Mouse (Mus musculus) common myeloid progenitor, adult 5-6 weeks (primary cell): ENCODE data around the gene Gm12216. TPM values are rescaled to one million over a fixed set of nuclear protein-coding genes. Genes with fewer than 3 reads are reported as not detected.

Experiments used
- ATAC-seq: replicated peaks from 2 replicates; pipeline ENCODE4 v1.8.0; 2016; ENCODE audit warnings: low read depth, mild to moderate bottlenecking, moderate TSS enrichment, inconsistent platforms; ENCODE audit not compliant: poor library complexity, severe bottlenecking
- total RNA-seq: library from RNA; stranded (forward); fragments of 200-1000, 187-1606 nt; gene quantifications from 2 replicates; pipeline ENCODE4 v1.2.3, GENCODE M21; 2017

Gm12216 gene
- total RNA-seq, 1 experiment from 2014 or later, result 4.5 TPM

DNA sequence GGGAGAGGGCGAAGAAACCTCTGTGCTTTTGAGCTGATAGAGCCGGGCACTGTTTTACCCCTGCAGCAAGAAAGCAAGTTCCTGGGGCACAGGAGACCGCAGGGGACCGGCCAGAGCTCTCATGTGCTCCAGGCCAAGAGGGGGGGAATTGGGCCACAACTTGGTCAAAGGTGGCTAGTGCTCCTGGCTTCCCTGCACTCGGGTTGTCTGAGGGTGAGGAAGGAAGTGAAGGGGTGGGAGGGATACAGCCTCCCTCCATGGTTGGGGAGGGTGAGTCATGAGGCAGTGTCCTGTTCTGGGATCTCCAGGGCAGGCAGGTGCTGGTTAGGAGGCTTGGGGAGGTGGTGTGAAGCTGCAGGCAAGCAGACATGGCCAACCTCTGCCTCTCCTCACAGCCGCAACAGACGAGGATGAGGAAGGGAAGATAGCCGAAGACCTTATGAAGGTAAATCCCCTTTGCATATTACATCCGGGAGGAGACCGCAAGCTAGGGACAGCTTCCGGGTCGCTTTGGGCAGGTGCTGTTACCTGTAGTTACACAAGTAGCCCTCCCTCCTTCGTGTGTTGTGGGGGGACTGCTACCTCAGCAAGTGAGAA lies 84.3 kb downstream of the Gm12216 start:
- ATAC-seq, result no peak

DNA sequence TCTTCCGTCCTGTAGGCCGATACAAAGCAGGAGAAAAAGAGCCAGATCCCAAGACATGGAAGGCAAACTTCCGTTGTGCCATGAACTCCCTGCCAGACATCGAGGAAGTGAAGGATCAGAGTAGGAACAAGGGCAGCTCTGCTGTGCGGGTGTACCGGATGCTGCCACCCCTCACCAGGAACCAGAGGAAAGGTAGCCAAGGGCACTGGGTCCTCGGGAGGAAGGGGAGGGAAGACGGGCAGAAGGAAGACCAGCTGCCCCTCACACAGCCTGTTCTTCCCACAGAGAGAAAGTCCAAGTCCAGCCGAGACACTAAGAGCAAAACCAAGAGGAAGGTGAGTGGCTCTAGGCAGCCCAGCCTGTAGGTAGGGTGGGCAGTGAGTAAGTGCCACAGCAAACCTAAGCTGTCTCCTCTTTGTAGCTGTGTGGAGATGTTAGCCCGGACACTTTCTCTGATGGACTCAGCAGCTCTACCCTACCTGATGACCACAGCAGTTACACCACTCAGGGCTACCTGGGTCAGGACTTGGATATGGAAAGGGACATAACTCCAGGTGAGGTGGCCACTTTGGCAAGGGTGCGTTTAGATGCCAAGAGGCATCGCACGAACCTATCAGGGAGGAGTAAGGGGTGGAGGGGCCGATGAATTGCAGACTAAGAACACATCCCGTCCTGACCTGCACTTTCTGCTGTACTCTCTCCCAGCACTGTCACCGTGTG lies 85.3 kb downstream of the Gm12216 start:
- no peak for ATAC-seq

DNA sequence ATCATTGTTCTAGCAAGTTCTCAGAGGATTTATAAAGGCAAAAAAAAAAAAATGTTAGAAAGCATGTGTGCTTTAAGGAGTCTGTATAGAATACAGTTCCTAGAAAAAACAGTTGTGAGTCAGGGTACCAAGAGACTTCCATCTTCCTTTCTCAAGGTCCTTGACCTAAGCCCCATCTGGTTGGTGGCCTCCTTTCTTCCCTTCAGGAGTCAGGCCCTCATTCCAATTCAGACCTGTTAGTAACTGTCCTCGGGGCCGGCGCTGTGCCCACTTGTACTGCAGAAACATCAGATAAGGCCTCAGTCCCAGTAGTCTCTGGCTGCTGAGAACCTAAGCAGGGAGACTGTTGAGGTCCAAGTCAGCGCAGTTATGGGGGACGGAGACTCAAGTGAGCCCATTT lies 86.0 kb downstream of the Gm12216 start, which contains the start of gene Gm17334:
Gene Gm17334, minus strand, starts transcription at position 101 of the 400 bp plus-strand sequence.
- no peak for ATAC-seq

DNA sequence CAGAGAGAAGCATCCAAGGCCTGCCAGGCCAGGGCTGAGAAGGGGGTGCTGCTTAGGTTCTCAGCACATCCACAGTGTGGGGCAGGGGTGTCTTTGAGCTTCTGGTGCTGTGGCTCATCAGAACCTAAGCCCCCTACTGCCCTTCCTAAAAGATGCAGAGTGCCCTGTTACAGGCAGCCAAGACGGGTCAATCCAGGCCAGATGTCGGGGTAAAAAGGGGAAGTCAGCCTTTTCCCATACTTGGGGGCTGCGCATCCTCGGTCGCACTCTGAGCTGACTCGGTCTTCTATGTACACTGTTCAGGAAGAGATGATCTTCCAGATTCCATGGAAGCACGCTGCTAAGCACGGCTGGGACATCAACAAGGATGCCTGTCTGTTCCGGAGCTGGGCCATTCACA lies 86.5 kb downstream of the Gm12216 start:
- peak; percentile 34; the same call in 1 of the 2 replicates for ATAC-seq

DNA sequence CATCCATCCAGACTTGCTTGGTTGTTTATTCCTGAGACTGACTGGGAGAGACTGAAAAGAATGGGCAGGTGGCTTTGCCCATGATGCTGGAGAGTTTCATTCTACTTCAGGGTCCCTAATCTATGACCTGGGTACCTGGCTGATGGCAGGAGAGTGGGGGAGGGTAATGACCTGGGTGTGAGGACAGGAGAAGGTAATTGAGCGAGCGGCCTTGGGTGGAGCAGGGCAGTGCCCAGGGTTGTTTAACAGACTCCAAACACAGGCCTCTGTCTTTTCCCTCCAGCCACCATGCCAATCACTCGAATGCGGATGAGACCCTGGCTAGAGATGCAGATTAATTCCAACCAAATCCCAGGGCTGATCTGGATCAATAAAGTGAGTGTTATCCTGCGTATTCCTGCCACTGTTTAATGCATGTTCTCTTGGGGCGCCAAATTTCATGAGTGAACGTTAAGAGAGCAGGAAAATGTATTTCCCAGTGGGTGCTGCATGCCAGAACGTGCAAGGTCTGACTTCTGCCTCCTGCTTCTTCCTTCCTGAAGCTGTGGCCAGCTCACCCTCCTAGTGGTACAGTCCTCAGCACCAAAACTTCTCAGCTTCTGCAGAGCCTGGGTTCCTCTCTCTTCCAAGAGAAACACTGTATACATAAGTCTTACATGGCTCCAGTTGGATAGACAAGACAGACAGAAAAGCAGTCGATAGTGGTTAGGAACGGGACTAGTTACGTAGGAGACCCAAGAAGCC lies 87.9 kb downstream of the Gm12216 start:
- ATAC-seq, result no peak

DNA sequence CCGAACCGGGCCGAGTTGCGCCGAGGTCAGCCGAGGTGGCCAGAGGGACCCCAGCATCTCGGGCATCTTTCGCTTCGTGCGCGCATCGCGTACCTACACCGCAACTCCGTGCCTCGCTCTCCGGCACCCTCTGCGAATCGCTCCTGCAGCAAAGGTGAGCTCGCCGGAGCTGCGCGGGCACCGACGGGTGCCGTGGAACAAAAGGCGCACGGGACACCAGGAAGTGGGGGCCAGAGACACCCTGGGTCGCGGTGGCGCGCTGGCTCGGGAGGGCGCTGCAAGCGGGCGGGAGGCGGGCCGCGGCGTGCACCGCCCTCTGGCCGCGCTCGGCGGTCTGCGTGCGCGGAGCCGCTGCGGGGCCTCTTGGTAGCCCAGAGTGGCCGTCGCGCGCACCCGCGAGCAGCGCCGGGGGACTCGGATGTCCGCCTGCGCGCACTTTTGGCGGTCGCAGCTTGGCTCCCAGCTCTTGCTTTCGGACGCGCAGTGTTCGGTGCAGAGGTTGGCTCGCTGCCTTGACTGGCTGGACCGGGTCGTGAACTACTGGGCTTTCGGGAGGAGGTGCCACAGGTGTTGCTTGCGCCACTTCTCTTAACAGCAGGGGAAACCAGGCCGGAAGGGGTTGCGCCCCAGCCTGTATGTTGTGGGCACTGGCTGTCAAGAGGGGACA lies 88.8 kb downstream of the Gm12216 start:
- ATAC-seq, result peak; percentile 34

DNA sequence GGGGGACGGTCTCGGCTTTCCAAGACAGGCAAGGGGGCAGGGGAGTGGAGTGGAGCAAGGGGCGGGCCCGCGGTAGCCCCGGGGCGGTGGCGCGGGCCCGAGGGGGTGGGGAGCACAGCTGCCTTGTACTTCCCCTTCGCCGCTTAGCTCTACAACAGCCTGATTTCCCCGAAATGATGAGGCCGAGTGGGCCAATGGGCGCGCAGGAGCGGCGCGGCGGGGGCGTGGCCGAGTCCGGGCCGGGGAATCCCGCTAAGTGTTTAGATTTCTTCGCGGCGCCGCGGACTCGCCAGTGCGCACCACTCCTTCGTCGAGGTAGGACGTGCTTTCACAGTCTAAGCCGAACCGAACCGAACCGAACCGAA lies 89.3 kb downstream of the Gm12216 start, which contains the start of gene Irf1:
Gene Irf1, plus strand, starts transcription at position 255 of the 365 bp plus-strand sequence.
- peak; percentile 83 for ATAC-seq

DNA sequence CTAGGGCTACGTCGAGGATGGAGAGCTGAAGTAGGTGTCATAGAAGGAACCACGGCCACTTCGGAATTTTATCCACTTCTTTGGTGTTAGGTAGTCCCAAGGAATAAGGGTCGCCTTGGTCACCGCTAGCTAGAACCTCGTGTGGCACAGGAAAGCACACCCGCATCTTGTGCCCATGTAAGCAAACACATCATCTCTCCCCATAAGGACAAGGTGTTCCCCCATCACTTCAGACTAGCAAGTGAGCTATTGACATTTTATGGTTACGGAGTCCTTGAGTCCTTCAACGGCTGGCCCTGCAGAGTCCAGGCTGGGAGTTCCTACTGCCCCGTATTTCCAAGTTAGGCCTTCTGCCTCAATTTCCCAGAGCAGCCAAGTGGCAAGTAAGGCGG lies 89.9 kb downstream of the Gm12216 start:
- no peak for ATAC-seq

DNA sequence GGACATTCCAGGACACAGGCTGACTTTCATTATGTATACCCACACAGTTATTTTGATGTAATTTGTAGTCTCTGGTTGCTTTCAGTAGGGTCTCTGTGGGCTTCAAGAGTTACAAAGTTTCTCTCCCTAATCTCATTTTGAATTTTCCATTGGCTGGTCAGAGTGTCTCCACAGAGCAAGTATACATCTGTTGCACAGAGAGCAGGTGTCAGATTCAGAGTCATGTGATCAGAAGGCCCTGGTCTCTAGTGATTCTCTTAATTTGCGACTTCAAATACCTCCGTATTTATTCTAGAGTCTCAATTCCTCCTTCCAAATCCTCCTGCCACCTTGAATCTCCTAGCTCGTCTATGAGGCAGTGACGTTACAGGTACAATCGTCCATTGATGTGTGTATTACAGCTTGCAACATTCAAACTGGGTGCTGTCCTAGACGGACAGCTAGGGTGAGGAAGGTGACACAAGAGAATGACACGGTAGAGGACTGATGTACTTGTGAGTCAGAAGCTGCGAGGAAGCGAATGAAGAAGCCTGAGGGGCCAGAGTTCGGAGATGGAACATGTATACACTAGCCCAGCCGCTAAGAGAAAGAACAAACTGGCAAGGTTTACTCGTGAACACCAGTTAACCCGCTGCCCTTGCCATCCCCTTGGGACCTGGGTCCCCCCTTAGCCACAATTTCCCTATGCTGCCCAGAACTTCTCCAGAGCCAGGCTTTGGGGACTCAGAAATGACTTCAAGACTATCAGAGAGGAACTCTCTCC lies 90.5 kb downstream of the Gm12216 start:
- no peak for ATAC-seq

DNA sequence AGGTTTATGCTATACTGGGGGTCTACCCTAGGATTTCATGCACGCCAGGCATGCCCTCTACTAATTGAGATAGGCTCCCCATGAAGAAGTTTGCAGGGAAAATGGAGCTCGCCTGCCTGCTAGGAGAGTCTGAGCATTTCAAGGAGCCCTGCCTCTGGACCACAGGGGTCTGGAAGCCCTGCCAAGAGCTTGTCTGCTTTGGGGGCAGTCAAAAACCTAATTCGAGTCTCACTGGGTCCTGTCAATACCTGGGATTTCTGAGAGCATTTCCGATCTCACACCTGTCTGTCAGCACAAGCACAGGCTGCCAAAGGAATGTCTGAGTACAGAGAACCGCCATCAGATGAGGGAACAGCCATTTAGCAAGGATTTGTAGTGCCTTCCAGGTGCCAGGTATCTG lies 94.5 kb downstream of the Gm12216 start:
- ATAC-seq, result no peak

DNA sequence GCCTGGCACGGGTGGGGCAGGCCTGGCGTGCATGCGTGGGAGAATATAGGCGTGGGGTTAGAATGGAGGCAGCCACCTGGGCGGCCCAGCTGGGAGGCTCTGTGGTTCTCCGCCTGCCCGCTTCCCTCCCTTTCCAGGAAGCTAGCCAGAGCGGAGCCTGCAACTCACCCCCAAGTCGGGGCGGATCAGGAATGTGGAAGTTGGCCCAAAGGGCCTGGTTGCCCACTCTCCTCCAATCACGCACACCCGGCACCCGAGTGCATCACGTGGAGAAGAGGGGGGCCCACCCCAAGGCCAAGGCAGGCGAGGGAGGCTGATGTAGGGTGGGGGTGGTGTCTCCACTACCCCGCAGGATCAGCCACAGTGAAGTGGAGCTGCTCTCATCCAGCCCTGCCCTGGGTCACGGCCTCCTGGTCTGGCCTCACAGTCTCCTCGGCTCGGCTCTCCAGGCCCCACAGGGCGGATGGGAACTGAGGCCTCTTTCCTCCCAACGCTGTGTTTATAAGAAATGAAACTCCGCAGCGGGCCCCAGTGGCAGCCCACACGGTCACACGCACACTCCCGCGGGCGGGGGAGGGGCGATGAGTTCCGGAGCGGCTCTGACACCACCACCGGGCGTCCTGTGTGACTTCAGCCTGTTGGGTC lies 95.4 kb downstream of the Gm12216 start:
- peak; percentile 79 for ATAC-seq

DNA sequence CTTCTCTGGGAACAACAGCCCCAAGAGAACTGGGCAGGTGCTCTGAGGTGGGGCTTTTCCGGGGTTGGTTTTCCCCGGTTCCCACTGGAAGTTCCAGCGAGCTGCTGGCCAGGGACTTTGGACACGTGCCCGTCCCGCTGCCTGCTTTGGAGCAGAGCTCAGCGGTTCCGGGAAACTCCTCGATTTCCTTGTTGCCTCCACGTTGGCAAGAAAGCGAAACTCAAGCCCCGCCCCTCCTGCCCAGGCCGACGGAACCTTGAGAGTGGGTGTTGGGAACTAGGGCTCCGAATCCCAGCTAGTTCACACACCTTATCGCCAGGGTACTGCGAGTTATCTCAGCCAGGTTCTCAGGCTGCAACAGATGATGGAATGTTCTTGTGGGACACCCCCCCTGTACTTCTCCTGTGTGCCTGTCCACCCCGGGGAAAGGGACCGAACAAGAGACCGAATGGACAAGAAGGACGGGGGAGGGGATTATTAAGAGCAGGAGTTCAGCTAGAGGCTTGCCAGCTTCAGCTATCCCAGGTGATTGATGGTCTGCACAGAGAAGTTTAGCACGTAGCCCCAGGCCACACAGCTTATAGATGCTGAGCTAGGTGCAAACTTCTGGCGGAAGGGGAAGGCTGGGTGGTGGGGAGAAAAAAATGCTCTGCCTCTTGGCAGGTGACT lies 96.1 kb downstream of the Gm12216 start:
- ATAC-seq, result peak; percentile 42

DNA sequence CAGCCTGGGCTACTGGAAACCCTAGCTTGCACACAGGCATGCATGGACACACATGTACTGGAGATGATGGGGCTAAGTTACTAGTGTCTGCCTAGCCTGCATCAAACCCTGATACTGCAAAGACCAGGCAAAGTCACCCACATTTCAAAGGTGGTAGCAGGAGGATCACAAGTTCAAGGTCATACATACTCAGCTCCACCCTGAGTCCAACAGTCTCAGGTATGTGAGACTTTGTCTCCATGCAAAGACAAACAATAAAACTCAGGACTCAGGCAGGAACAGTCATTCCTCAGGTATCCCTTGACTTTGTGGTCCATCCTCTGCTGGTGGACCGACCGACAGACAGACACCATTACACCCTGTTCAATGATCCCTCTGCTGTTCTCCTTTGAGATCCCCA lies 96.6 kb downstream of the Gm12216 start:
- no peak for ATAC-seq

DNA sequence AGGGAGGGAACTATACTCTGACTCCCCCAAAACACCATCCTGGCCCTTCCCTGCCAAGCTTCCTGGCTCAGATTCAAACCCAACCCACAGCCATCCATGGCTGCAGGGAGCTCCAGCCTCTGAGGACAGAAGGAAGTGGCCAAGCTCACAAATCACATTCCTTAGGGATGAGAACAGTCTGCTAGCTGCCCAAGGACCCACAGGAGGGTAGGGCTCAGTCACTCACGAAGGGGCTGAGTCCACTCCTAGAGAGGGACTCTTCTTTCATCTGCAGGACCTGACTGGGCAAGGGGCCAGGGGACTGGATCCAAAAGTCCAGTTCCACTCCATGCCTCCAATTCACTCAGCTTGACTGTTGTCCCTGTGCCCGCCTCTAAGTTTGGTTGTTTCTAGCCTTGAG lies 97.2 kb downstream of the Gm12216 start:
- ATAC-seq, result no peak

DNA sequence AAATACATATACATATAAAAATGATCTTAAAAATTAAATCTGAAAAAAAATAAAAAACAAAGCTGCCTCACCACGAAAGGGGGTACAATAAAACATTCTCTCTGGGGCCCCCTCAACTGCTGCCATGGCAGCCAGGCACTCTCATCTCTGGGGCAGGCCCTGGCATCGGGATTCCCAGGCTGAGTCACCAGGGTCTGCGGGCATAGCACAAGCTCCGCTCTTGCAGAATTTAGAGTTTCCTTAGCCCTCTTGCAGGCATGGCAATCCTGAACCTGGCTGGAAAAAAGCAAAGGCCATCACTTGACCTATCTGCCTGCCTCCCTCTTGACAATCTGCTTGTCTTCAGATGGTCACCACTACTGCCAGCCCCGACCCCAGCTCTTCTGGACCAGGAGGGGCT lies 97.8 kb downstream of the Gm12216 start:
- ATAC-seq, result no peak

DNA sequence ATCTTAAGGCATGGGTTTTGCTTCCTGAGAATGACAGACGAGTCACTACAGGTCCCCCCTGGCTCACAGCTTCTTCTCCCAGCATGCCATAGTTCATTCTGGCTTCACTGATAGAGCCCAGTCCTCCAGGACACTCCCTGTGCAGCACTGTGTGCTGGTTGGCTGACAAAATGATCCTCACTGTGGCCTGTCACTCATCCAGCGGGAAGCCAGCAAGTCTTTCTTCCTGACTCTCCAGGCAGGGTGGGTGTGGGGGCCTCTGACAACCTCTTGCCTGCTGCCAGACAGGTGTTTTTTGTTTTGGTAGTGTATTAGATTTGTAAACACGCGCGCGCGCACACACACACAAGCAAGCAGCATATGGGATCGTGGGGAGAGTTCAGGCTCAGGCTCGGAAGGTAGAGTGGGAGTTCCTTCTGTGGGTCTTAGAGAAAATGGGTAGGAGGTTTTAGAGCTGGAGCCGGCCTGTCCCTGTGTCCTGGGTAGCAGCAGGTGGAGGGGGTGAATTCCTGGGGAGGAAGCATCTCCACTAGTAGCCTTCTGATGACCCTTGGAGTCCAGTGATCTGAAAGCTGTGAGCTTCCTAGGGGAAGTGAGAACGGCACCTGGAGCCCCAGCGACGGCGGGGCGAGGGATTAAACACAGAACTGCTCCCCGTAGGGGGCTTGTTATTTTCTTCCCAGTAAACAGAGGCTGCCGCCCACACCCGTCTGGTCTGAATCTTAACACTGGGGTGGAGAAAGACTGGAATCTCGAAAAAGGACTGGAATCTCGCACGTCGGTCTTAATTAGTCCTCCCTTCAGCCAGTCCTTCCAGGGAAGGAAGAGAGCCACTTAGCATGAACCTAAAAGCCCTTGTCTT lies 99.3 kb downstream of the Gm12216 start:
- no peak for ATAC-seq

DNA sequence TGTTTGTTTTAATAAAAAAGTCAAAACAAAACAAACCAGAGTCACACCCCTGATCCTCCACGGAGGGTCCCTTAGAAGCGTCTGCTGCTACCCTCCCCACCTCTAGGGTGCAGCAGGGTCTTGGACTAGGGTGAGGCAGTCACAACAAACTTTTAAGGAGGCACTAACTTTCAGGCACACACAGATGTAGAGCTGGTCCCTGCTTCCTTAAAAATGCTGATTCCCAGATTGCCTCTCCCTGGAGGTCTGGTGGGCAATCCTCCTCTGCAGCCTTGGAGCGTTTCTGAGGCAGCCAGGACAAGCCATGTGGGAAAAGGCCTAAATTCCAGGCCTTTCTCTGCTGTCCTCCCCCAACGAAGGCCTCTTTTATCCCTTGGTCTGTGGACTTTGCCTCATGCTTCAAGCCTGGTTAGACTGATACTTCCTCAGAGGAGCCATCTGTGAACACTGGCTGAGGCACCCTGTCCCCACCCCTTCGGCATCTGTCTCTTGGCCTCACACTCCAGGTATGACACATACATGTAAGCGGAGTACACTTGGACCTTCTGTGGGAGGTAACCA lies 100.2 kb downstream of the Gm12216 start:
- ATAC-seq, result no peak

DNA sequence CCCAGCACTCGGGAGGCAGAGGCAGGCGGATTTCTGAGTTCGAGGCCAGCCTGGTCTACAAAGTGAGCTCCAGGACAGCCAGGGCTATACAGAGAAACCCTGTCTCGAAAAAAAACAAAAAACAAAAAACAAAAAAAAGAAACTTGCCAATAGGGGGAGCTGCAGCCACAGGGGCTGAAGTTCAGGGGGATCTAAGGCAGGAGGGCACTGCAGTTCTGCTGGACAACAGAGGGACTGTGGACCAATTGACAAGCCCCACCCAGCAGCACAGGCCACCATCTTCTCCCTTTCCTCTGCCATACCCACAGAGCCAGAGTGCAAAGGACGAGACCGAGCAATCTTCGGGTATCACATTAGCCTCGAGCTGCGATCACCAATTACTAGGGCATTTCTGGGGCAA lies 101.0 kb downstream of the Gm12216 start:
- 0 out of 2 replicates have a peak, but pooled peaks have one; percentile 36 for ATAC-seq
